Mouse (Mus musculus) heart, embryonic 12.5 days (tissue): ENCODE data around the gene Fbxw21. TPM values are rescaled to one million over a fixed set of nuclear protein-coding genes. Genes with fewer than 3 reads are reported as not detected.
"Not testable (repeated sequence)": the region's sequence is repeated elsewhere in the genome, so short reads cannot be mapped to it uniquely, and the experiment has no call there.

Source experiments
- ATAC-seq: fragments of 200-750 bp; cut with Nextera tagmentation; 2 replicates; pipeline ENCODE4 v1.8.0; 2017; ENCODE audit warnings: moderate TSS enrichment, moderate library complexity; ENCODE audit not compliant: insufficient number of reproducible peaks, low FRiP score
- H3K27ac ChIP-seq: fragments of 300-500 bp; sonication (generic); 2 replicates; pipeline ENCODE4 v1.5.1; 2016; ENCODE audit warnings: mild to moderate bottlenecking, moderate library complexity; ENCODE audit not compliant: poor library complexity, severe bottlenecking
- H3K27me3 ChIP-seq: fragments of 300-500 bp; sonication (generic); replicated peaks from 2 replicates; pipeline ENCODE4 v1.6.1; 2016; ENCODE audit warnings: mild to moderate bottlenecking, moderate library complexity
- H3K36me3 ChIP-seq: fragments of 300-500 bp; sonication (generic); 2 replicates; pipeline ENCODE4 v1.6.1; 2016; ENCODE audit warnings: mild to moderate bottlenecking, moderate library complexity
- H3K4me1 ChIP-seq: fragments of 300-500 bp; sonication (generic); replicated peaks from 2 replicates; pipeline ENCODE4 v1.6.1; 2016; ENCODE audit warnings: mild to moderate bottlenecking
- H3K4me2 ChIP-seq: fragments of 300-500 bp; sonication (generic); 2 replicates; pipeline ENCODE4 v1.6.1; 2016; ENCODE audit warnings: mild to moderate bottlenecking, moderate library complexity
- H3K4me3 ChIP-seq: fragments of 300-500 bp; sonication (generic); 2 replicates; pipeline ENCODE4 v1.5.1; 2016; ENCODE audit warnings: mild to moderate bottlenecking
- H3K9ac ChIP-seq: fragments of 300-500 bp; sonication (generic); 2 replicates; pipeline ENCODE4 v1.6.1; 2016; ENCODE audit warnings: mild to moderate bottlenecking, moderate library complexity
- H3K9me3 ChIP-seq: fragments of 300-500 bp; sonication (generic); replicated peaks from 2 replicates; pipeline ENCODE4 v1.6.1; 2016; ENCODE audit warnings: mild to moderate bottlenecking, moderate library complexity
- WGBS: fragments of 180-500 bp; shearing (Covaris S2); methylation state at CpG from one replicate; pipeline ENCODE4 v1.1.7; 2016; 5-methylcytosine and 5-hydroxymethylcytosine counted together
- polyA plus RNA-seq: library from polyadenylated mRNA; unstranded; fragments of >200 nt; fragmentation: Nextera tagmentation; extraction: Ambion mirVana; gene quantifications from 2 replicates; pipeline ENCODE4 v1.2.1, GENCODE M21; 2016

Gene Fbxw21
- not detected in 2 replicates for polyA plus RNA-seq

DNA sequence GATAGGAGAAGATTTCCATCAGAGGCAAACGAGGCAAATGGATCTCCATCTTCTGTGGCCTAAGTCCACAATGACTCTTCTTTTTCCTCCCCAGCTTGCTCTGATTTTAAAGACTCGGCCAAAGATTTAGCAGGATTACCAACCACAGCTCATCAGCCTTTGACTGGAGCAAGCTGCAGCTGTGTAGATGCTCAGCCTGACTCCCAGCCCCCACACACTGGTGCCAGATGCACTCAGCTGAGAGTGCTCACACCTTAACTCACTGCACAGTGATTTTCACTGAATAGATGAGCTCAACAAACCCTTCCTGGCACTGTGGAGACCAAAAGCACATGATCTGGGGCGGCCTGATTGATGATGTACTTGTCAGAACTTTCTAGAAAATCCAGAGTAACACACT is at the start of gene Fbxw21:
TSS of gene Fbxw21 (minus strand) at position 101 of the 400 bp plus-strand sequence.
- 52% methylated on average over 3 of the region's 3 CpGs for WGBS
- H3K4me1 ChIP-seq: no peaks in the 10 kb centered on the region
- no peak within 1 kb of the TSS for H3K4me2 ChIP-seq
- H3K9ac ChIP-seq: no peak within 1 kb of the TSS
- no peak within 1 kb of the TSS for H3K4me3 ChIP-seq
- H3K27ac ChIP-seq: no peak within 1 kb of the TSS
- H3K9me3 ChIP-seq: no peaks in the 10 kb centered on the region
- no peak for ATAC-seq
- H3K36me3 ChIP-seq: no peaks in the 10 kb centered on the region
- no peaks in the 10 kb centered on the region for H3K27me3 ChIP-seq

DNA sequence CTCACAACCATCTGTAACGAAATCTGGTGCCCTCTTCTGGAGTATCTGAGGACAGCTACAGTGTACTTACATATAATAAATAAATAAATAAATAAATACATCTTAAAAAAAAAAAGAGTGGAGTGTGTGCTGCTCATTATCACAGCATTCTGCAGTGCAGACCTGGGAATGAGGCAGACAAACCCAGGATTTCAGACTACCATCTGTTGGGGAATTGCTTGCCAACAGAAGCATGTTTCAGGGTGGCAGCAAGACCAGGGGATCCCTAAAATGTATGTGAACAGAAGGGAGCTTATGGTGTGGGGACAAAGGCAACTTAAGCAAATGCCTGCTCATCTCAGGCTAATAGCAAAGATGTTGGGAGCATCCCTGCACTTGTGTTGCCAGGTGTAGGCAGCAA is 39.5 kb upstream of the Fbxw21 start:
- not testable (repeated sequence) for ATAC-seq, H3K36me3 ChIP-seq, H3K9me3 ChIP-seq, H3K9ac ChIP-seq, H3K4me2 ChIP-seq, H3K27ac ChIP-seq, H3K27me3 ChIP-seq, H3K4me3 ChIP-seq, H3K4me1 ChIP-seq
- WGBS: 78% methylated on average over 1 of the region's 1 CpGs

DNA sequence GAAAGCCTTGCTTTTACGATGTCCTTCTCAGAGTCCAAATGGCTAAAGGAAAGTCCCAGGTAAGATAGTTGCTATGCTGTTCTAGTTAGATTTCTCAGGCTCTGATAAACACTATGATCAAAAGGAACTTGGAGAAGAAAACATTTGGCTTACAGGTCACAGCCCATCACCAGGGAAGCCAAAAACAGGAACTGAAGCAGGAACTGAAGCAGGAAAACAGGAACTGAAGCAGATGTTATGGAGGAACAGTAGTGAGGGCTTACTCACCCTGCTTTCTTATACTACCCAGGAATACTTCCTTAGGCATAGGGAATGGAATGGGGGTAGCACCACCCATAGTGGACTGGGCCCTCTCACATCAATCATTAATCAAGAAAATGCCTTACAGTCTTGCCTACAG is 38.5 kb upstream of the Fbxw21 start:
- no peak for ATAC-seq
- Histone ChIP-seq H3K9me3 (no peaks in the 10 kb centered on the region), H3K4me3 (no peak overlapping the region)

DNA sequence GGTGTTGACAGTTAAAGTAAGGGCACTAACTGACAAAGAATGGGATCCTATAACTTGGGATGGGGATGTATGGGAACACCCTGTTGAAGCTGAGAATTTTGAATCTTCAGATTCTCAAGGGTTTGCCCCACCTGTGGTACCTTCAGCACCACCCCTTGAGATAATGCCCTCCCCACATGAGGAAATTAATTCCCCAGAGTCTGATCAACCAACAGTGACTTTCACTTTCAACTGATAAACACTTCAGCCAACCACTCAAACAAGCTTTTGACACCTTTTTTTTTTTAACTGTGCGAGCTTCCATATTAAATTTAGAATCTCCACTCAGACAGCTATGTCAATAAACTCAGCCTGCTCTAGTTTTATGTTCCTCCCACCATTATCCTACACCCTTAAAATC is 37.5 kb upstream of the Fbxw21 start:
- H3K4me3 ChIP-seq: no peak overlapping the region

More for the DNA sequence above, 38.5 kb upstream of the Fbxw21 start:
- 88% methylated on average over 1 of the region's 1 CpGs for WGBS
- no peak overlapping the region for H3K27ac ChIP-seq
- no peaks in the 10 kb centered on the region for H3K36me3 ChIP-seq
- no peaks in the 10 kb centered on the region for H3K27me3 ChIP-seq
- no peaks in the 10 kb centered on the region for H3K4me1 ChIP-seq
- no peak overlapping the region for H3K4me2 ChIP-seq
- no peak overlapping the region for H3K9ac ChIP-seq

DNA sequence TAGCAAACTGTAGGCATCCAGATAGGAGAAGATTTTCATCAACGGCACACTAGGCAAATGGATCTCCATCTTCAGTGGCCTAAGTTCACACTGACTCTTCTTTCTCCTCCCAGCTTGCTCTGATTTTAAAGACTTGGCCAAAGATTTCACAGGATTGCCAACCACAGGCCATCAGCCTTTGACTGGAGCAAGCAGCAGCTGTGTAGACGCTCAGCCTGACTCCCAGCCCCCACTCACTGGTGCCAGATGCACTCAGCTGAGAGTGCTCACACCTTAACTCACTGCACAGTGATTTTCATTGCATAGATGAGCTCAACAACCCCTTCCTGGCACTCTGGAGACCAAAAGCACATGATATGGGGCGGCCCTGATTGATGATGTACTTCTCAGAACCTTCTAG is 34.0 kb upstream of the Fbxw21 start, which contains the start of gene Fbxw13:
TSS of gene Fbxw13 (minus strand) at position 101 of the 400 bp plus-strand sequence.
- H3K4me1 ChIP-seq, ATAC-seq, H3K4me3 ChIP-seq: not testable (repeated sequence)

More for the DNA sequence above, 37.5 kb upstream of the Fbxw21 start:
- WGBS: 44% methylated on average over 1 of the region's 1 CpGs
- H3K9me3 ChIP-seq: no peaks in the 10 kb centered on the region
- no peak overlapping the region for H3K27ac ChIP-seq
- no peaks in the 10 kb centered on the region for H3K36me3 ChIP-seq
- H3K9ac ChIP-seq: no peak overlapping the region
- H3K4me1 ChIP-seq: no peaks in the 10 kb centered on the region
- no peak for ATAC-seq
- no peaks in the 10 kb centered on the region for H3K27me3 ChIP-seq
- no peak overlapping the region for H3K4me2 ChIP-seq

DNA sequence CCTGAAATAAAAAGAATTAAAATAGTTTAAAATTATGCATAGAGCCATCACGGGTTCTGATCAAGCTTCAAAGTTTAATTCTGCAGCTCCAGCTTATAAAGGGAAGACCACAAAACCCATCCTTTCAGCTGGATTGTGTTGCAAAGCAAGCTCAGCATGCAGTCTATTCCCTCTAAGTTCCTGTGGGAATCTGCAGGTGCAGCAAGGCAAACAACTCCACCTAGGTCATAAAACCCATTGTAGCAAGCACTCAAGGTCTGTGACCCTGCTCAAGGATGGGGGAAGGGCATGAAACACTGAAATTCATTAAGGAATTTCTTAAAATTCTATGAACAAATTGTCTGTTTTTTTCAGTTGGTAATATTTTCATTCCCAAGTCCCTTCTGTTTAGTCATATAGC is 15.4 kb upstream of the Fbxw21 start:
- H3K4me1 ChIP-seq: no peaks in the 10 kb centered on the region
- ATAC-seq: no peak
- no peaks in the 10 kb centered on the region for H3K36me3 ChIP-seq
- no peaks in the 10 kb centered on the region for H3K27me3 ChIP-seq
- no peaks in the 10 kb centered on the region; the same call in 1 of the 2 replicates for H3K9me3 ChIP-seq
- H3K27ac ChIP-seq: no peak overlapping the region
- 75% methylated on average over 1 of the region's 1 CpGs for WGBS
- no peak overlapping the region for H3K9ac ChIP-seq
- no peak overlapping the region for H3K4me3 ChIP-seq
- H3K4me2 ChIP-seq: no peak overlapping the region

More for the DNA sequence above, 34.0 kb upstream of the Fbxw21 start, which contains the start of gene Fbxw13:
- 76% methylated on average over 3 of the region's 3 CpGs for WGBS
- not testable (repeated sequence) for H3K9me3 ChIP-seq, H3K27me3 ChIP-seq, H3K36me3 ChIP-seq, H3K9ac ChIP-seq, H3K27ac ChIP-seq, H3K4me2 ChIP-seq

DNA sequence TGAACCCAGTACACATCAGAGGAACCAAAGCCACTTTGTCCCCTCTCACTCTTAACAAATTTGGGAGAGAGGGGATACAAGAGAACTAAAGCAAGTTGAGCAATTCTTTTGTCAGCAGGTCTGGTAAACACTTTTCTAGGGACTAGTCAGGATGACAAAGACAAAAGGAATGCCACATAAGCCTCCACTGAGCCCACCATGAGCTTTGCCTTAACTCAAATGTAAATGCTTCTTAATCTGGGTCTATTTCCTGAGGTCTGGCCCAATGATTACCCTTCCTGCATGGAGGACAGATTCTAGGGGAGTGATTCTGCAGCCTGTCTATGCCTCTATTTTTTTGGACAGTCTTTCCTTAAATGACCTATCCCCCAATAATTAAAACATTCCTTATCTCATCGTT is 14.5 kb upstream of the Fbxw21 start:
- H3K9me3 ChIP-seq: no peaks in the 10 kb centered on the region; the same call in 1 of the 2 replicates
- no peak overlapping the region for H3K27ac ChIP-seq
- H3K9ac ChIP-seq: no peak overlapping the region
- no peak for ATAC-seq
- H3K4me2 ChIP-seq: no peak overlapping the region
- WGBS: 74% methylated on average over 1 of the region's 1 CpGs
- no peak overlapping the region for H3K4me3 ChIP-seq
- H3K27me3 ChIP-seq: no peaks in the 10 kb centered on the region
- H3K36me3 ChIP-seq: no peaks in the 10 kb centered on the region
- H3K4me1 ChIP-seq: no peaks in the 10 kb centered on the region

DNA sequence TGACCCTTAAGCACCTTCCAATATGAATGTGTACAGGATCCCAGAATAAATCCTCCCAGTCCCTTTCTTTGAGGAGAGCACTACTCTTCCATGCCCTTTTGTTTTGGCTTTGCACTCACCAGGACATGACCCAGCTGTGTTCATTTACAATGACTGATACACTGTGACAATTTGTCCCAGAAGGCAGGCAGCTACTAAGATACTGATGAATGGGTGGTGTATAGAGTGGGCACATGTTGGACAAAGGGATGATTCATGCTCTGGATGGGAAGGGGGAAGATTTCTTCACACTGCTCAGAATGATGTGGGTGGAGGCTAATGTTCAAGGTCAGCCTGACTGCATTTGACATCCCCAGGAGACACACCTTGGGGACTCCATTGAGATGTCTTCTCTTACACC is 5.5 kb upstream of the Fbxw21 start:
- Histone ChIP-seq H3K27ac (no peak overlapping the region), H3K27me3 (no peaks in the 10 kb centered on the region), H3K9ac (no peak overlapping the region), H3K4me3 (no peak overlapping the region), H3K36me3 (no peaks in the 10 kb centered on the region), H3K4me1 (no peaks in the 10 kb centered on the region), H3K4me2 (no peak overlapping the region), H3K9me3 (no peaks in the 10 kb centered on the region; the same call in 1 of the 2 replicates)
- no peak for ATAC-seq

DNA sequence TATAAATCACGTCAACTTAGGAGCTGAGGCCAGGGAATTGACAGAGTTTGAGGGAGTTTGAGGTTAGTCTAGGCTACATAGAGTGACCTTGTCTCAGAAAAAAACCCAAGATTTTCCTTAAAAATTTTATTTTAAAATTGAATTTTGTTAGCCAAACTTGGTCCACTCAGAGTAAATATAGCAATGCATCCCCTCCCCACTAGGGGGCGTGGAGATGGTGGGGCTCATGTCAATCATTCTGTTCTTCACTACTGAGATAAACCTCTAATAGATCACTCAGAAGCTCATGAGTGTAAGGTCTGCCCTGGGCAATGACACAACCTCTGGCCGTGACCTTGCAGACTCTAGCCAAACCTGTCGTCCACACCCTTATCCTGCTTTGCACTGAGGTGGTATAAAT is 21.4 kb downstream of the Fbxw21 start:
- not testable (repeated sequence) for H3K4me1 ChIP-seq, H3K9ac ChIP-seq, H3K36me3 ChIP-seq, ATAC-seq, H3K4me2 ChIP-seq, H3K27me3 ChIP-seq, H3K27ac ChIP-seq, H3K4me3 ChIP-seq
- H3K9me3 ChIP-seq: peaks cover 10% of the 10 kb centered on the region; the same call in 1 of the 2 replicates
- WGBS: 58% methylated on average over 4 of the region's 4 CpGs

DNA sequence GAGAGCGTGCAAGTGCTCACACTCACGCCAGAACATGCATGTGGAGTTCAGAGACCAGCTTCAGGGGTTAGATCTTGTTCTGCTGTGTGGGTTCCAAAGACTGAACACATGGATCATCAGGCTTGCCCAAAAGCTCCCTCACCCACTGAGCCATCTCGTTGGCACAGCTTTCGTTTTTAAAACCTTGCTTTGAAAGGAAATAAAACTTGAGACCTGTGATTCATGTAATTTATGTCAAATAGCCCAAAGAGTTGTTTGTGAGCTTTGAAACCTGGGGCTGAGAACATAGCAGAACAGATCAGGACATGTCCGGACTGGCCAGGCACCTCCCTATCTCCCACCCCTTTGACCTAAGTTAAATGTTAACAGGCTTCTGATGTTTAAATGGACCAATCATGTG is 31.8 kb downstream of the Fbxw21 start:
- no peak for ATAC-seq
- 86% methylated on average over 5 of the region's 5 CpGs for WGBS
- Histone ChIP-seq H3K4me1 (no peaks in the 10 kb centered on the region), H3K27ac (no peak overlapping the region), H3K9me3 (no peaks in the 10 kb centered on the region), H3K27me3 (no peaks in the 10 kb centered on the region), H3K36me3 (no peaks in the 10 kb centered on the region), H3K4me3 (no peak overlapping the region), H3K4me2 (no peak overlapping the region), H3K9ac (no peak overlapping the region)

DNA sequence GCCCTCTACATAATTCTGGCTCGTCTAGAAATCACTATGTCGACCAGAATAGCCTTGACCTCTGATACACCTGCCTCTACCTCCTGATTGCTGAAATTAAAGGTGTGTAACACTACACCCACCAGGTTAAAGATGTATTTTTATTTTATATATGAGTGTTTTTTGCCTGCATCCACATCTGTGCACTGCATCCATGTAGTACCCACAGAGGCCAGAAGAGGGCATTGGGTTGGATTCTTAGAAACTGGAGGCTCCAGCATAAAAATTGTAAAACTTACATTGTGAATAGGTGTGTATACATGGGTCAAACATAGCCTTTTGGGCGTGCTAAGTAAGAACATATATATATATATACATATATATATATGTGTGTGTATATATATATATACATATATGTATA is 33.6 kb downstream of the Fbxw21 start:
- H3K9me3 ChIP-seq: no peaks in the 10 kb centered on the region
- no peak overlapping the region for H3K4me3 ChIP-seq
- no peak for ATAC-seq
- H3K36me3 ChIP-seq: no peaks in the 10 kb centered on the region
- H3K9ac ChIP-seq: no peak overlapping the region
- H3K27ac ChIP-seq: no peak overlapping the region
- 42% methylated on average over 3 of the region's 3 CpGs for WGBS
- H3K27me3 ChIP-seq: 0 out of 2 replicates have a peak, but pooled peaks cover 3% of the 10 kb centered on the region
- H3K4me2 ChIP-seq: no peak overlapping the region
- peaks cover 4% of the 10 kb centered on the region; the same call in 1 of the 2 replicates for H3K4me1 ChIP-seq

DNA sequence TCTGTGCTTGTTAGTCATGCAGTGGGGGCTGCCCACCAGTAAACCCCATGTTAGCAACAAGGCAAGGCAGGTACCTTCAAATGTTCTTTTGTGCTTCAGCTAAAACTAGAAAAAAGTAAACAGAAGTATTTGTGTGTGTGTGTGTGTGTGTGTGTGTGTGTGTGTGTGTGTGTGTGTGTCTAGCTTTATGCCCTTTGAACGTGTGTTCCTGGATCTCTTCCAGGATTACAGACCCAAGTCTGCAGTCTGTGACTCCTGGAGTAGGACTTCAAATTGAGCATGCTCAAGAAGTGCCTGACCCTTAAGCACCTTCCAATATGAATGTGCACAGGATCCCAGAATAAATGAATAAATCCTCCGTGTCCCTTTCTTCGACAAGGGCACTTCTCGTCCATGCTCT is 34.8 kb downstream of the Fbxw21 start:
- 73% methylated on average over 4 of the region's 4 CpGs for WGBS

More for the DNA sequence above, 34.8 kb downstream of the Fbxw21 start:
- Histone ChIP-seq H3K4me3 (no peak overlapping the region), H3K36me3 (no peaks in the 10 kb centered on the region), H3K27me3 (0 out of 2 replicates have a peak, but pooled peaks cover 3% of the 10 kb centered on the region), H3K4me2 (no peak overlapping the region), H3K9me3 (no peaks in the 10 kb centered on the region), H3K4me1 (peaks cover 8% of the 10 kb centered on the region; the same call in 1 of the 2 replicates), H3K27ac (no peak overlapping the region), H3K9ac (no peak overlapping the region)
- no peak for ATAC-seq
